Mouse (Mus musculus) liver, embryonic 14.5 days (tissue): Measurements from ENCODE around the gene Glyat.

Source experiments
- CTCF ChIP-seq: IDR thresholded peaks from 2 replicates; pipeline ENCODE4 v1.5.1; 2016; ENCODE audit warnings: antibody characterized with exemption, low read depth, control low read depth
- EP300 ChIP-seq: IDR thresholded peaks from 2 replicates; pipeline ENCODE4 v1.6.1; 2016; ENCODE audit warnings: antibody characterized with exemption, low read depth

DNA sequence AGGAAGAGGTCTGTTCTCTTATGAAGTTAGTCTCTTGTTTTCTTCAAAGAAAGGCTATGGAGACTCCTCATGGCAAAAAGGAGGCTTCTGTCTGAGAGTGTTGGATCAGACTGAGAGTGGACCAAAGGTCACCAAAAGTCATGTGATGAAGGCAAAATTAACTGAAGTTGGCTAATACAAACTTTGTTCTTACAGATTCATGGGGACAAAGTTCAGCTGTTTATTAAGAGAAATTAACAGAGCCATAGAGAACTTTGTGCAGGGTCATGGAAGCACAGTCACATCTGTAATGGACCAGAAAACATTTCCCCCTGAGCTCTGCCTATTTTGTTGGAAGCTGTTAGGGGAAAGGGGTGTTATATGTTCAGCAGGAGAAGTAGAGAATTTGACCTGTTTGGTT lies 24.8 kb upstream of the Glyat start:
- no peak for TF ChIP-seq EP300
- no peak for TF ChIP-seq CTCF
